In genomic region chr9:99359012-99359411, GRCm38 (mm10) we compare ENCODE assay signal across 19 mouse cellular contexts. TPM values are rescaled to one million over a fixed set of nuclear protein-coding genes. Genes with fewer than 3 reads are reported as not detected.
DNase-seq lines count a peak whose midpoint lies in the region; ATAC-seq and TF ChIP-seq lines count a peak whose summit lies in the region.
"Had no signal": no experiment of that assay in that cellular context is flagged by ENCODE, and none has a peak within 500 bp of the region (broad histone marks: within the 10 kb centered on the region; RNA-seq: fewer than 3 reads in every experiment).

No protein-coding gene starts in this region.

- H3K9me3 ChIP-seq in forebrain, embryonic 11.5 days (ENCODE audit: control insufficient read depth, low read length) = no peaks in the 10 kb centered on the region
- no peaks in the 10 kb centered on the region for H3K9me3 ChIP-seq in forebrain, postnatal 0 days (ENCODE audit: low read length)
- H3K9me3 ChIP-seq: embryonic facial prominence, embryonic 10.5 days; embryonic facial prominence, embryonic 13.5 days; forebrain, embryonic 13.5 days; heart, embryonic 12.5 days; heart, embryonic 15.5 days; hindbrain, embryonic 10.5 days; hindbrain, embryonic 13.5 days; intestine, embryonic 15.5 days had no signal

- no peak for ATAC-seq in forebrain, embryonic 11.5 days (replicated peaks; ENCODE audit: low FRiP score)
- ATAC-seq in forebrain, postnatal 0 days = no peak
- peak; percentile 45; the same call in 1 of the 2 replicates for ATAC-seq in megakaryocyte, adult 5-6 weeks (ENCODE audit: poor library complexity, severe bottlenecking)

- DNase-seq in forebrain, embryonic 11.5 days (ENCODE audit: low spot score) = peak; percentile 42
- no peak for DNase-seq in forebrain, postnatal 0 days
- DNase-seq in liver = no peak
- no peak for DNase-seq in testis, postnatal 14 days (ENCODE audit: low spot score)
- DNase-seq: B cell, adult 2 months; cerebellum, adult 9-10 months had no signal

- H3K9ac ChIP-seq in forebrain, embryonic 11.5 days (ENCODE audit: low read length) = no peak overlapping the region
- no peak overlapping the region for H3K9ac ChIP-seq in forebrain, postnatal 0 days
- H3K9ac ChIP-seq: heart, embryonic 12.5 days had no signal

- no peak for TF ChIP-seq POLR2A in bone marrow macrophage, adult 2 months (IDR thresholded peaks at IDR 0.05; ENCODE audit: borderline replicate concordance, low read depth, low read length)

- H3K4me1 ChIP-seq in forebrain, embryonic 11.5 days (replicated peaks; ENCODE audit: control insufficient read depth, insufficient read depth, low read length) = 0 out of 2 replicates have a peak, but pooled peaks cover 4% of the 10 kb centered on the region
- no peaks in the 10 kb centered on the region for H3K4me1 ChIP-seq in forebrain, postnatal 0 days (ENCODE audit: insufficient read depth)
- peaks cover 4% of the 10 kb centered on the region; the same call in 1 of the 2 replicates for H3K4me1 ChIP-seq in bone marrow macrophage, adult 2 months (ENCODE audit: control insufficient read depth, insufficient read depth, low read length)

- H3K27ac ChIP-seq in forebrain, embryonic 11.5 days (ENCODE audit: low read depth, low read length) = no peak overlapping the region
- no peak overlapping the region for H3K27ac ChIP-seq in forebrain, postnatal 0 days (ENCODE audit: low read depth, low read length)
- no peak overlapping the region for H3K27ac ChIP-seq in bone marrow macrophage, adult 2 months (ENCODE audit: insufficient read depth, low read depth, low read length)
- H3K27ac ChIP-seq: embryonic facial prominence, embryonic 10.5 days; embryonic facial prominence, embryonic 13.5 days; forebrain, embryonic 13.5 days; gastrocnemius, adult 2 months; heart, embryonic 15.5 days; hindbrain, embryonic 13.5 days; intestine, embryonic 15.5 days had no signal

- no peak overlapping the region for H3K4me3 ChIP-seq in forebrain, embryonic 11.5 days (ENCODE audit: low read depth, low read length)
- no peak overlapping the region for H3K4me3 ChIP-seq in forebrain, postnatal 0 days (ENCODE audit: low read depth, low read length)
- peak overlapping the region; percentile 46; the same call in 1 of the 2 replicates for H3K4me3 ChIP-seq in bone marrow macrophage, adult 2 months (ENCODE audit: insufficient read depth, low read length)
- H3K4me3 ChIP-seq: erythroblast, embryonic 14.5 days had no signal

- WGBS in forebrain, embryonic 11.5 days = 93% methylated on average over 15 of the region's 15 CpGs
- WGBS in forebrain, postnatal 0 days = 87% methylated on average over 15 of the region's 15 CpGs

- no peaks in the 10 kb centered on the region for H3K36me3 ChIP-seq in forebrain, embryonic 11.5 days (ENCODE audit: control insufficient read depth, insufficient read depth, low read length)
- H3K36me3 ChIP-seq in forebrain, postnatal 0 days (ENCODE audit: insufficient read depth) = no peaks in the 10 kb centered on the region
- H3K36me3 ChIP-seq: embryonic facial prominence, embryonic 10.5 days; embryonic facial prominence, embryonic 13.5 days; heart, embryonic 12.5 days; heart, embryonic 15.5 days; hindbrain, embryonic 10.5 days; hindbrain, embryonic 13.5 days; intestine, embryonic 15.5 days had no signal

- peaks cover 28% of the 10 kb centered on the region for H3K27me3 ChIP-seq in forebrain, embryonic 11.5 days (ENCODE audit: control insufficient read depth, insufficient read depth, low read length)
- H3K27me3 ChIP-seq in forebrain, postnatal 0 days (ENCODE audit: insufficient read depth, low read length) = peaks cover 17% of the 10 kb centered on the region

- no peak for TF ChIP-seq CTCF in forebrain, postnatal 0 days (IDR thresholded peaks at IDR 0.05; ENCODE audit: low read depth)
- no peak for TF ChIP-seq CTCF in bone marrow macrophage, adult 2 months (IDR thresholded peaks at IDR 0.05; ENCODE audit: low read depth, low read length)

- H3K4me2 ChIP-seq in forebrain, embryonic 11.5 days (ENCODE audit: low read depth, low read length, severe bottlenecking) = no peak overlapping the region
- no peak overlapping the region for H3K4me2 ChIP-seq in forebrain, postnatal 0 days (ENCODE audit: low read depth)

RNA-seq across cellular contexts. Expression of gene Esyt3, which starts 0.7 kb away (rescaled TPM):
- 0.35 TPM in 2 replicates for polyA plus RNA-seq in forebrain, embryonic 11.5 days (2014; fragmentation: Nextera tagmentation; extraction: Ambion mirVana)
- 2.6 and 4.3 TPM in 2 replicates for total RNA-seq in forebrain, postnatal 0 days (2014; rRNA removed)
- polyA plus RNA-seq in forebrain, postnatal 0 days (2015; fragmentation: Nextera tagmentation; extraction: Ambion mirVana) = 1.2 and 1.3 TPM in 2 replicates
- not detected in 2 replicates for polyA plus RNA-seq in bone marrow macrophage, adult 2 months (2012; ENCODE audit: insufficient read depth, insufficient read length, missing spikeins)
- total RNA-seq in megakaryocyte, adult 5-6 weeks (2015) = not detected in 2 replicates
- not detected in 2 replicates for total RNA-seq in megakaryocyte, adult 5-6 weeks (2017)
- total RNA-seq: gastrocnemius, adult 2 months; MEL had no signal
- polyA plus RNA-seq: erythroblast, embryonic 14.5 days had no signal
